Mouse (Mus musculus) T-helper 1 cell (primary cell): Measurements from ENCODE around the gene Selplg.

ENCODE experiments used
- in situ Hi-C: fragments of 300-600 bp; cut with MboI, MseI; formaldehyde crosslinking; loops from one replicate; pipeline ENCODE4 v1.15.1; 2025; ENCODE audit warnings: high pct_unique_total_duplicates

The Selplg gene

GRCm38 (mm10) chr5:113854494-113854893, 22.1 kb upstream of the Selplg start:
- in situ Hi-C loops, result loop anchor here (5.0 kb wide), 1 partner anchor 78 kb away; no protein-coding TSS in a partner anchor

- in situ Hi-C loops, result loop anchor here (5.0 kb wide), 1 partner anchor 79 kb away; no protein-coding TSS in a partner anchor
Measured at GRCm38 (mm10) chr5:113853541-113853940, 21.1 kb upstream of the Selplg start.

DNA sequence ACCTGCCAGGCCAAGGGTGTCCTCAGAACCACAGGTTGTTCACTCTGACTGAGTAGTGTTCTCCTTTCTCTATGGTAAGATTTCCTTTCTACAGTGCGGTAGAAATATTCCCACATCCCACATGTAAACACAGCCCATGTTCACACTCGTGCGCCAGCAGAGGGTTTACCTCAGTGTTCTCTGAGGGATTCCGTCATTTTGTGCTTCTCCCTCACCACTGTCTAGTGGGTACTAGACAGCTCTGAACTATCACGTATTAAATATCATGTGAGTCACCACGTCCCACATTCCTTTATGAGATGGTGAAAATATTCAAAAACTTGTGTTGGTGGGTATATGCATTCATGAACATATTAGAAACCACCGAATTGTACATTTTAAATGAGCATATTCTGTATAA, 20.0 kb upstream of the Selplg start:
- in situ Hi-C loops, result loop anchor here (5.0 kb wide), 1 partner anchor 80 kb away; no protein-coding TSS in a partner anchor

DNA sequence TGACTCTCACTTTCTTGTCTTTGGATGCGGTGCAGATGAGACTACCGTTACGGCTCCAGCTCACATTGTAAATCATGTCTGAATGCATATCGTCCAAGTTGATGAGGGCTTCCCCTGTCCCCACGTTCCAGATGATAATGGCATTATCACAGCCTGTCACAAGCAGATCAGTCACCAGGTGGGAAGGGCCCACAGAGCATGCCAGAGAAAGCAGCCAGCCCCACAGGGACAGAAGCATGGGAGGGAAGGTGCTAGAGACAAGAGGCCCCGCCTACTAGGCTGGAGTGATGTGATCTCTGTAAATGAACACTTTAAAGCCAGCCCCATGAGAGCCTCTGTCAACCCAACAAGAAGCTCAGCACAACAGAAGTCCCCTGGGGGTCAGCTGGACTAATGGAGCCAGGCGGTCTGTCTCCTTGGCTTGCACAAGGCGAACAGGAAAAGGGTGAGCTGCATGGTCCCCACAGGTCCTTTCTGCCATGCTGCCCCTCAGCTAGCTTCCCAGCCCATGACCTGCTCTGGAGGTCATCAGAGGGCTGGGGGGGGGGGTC, 18.3 kb upstream of the Selplg start:
- in situ Hi-C loops, result loop anchor here (5.0 kb wide), 1 partner anchor 82 kb away; no protein-coding TSS in a partner anchor

- in situ Hi-C loops, result no loop called here
Measured at GRCm38 (mm10) chr5:113847636-113848035, 15.2 kb upstream of the Selplg start.

- in situ Hi-C loops, result no loop called here
Measured at GRCm38 (mm10) chr5:113846656-113847055, 14.2 kb upstream of the Selplg start.

DNA sequence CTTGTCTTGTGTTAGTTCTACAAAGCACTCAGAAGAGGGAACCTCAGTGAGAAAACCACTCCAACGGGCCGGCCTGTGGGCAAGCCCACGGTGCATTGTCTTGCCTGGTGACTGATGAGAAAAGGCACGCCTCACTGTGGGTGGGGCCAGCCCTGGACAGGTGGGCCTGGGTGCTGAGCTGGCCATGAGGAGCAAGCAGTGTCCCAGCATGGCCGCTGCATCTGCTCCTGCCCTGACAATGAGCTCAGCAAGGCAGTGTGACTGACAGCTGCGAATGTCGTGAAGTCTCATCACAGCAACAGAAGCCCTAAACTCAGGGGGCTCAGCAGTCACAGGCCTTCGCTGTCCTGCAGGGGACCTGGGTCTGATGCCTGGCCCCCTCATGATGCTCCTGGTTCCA, 13.2 kb upstream of the Selplg start:
- in situ Hi-C loops, result no loop called here

DNA sequence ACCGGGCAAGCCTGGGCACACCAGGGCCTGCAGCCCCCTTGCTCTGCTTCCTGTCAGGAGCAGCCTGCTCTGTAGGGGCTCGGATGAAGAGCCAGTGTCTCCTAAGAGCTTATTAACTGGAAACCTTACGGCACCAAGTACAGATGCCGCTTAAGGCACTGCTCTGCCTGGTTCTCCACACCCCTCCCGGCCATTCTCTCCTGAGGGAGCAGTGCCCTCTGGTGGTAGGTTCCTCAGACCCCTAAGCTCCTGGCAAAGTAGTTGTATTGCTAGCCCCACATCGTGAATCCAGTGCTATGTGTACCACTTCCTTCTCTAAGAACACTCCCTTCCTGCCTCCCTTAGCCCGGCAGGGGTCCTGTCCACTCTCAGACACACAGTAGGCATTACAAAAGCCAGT, 12.3 kb upstream of the Selplg start:
- in situ Hi-C loops, result no loop called here

GRCm38 (mm10) chr5:113844106-113844505, 11.7 kb upstream of the Selplg start:
- in situ Hi-C loops, result no loop called here

DNA sequence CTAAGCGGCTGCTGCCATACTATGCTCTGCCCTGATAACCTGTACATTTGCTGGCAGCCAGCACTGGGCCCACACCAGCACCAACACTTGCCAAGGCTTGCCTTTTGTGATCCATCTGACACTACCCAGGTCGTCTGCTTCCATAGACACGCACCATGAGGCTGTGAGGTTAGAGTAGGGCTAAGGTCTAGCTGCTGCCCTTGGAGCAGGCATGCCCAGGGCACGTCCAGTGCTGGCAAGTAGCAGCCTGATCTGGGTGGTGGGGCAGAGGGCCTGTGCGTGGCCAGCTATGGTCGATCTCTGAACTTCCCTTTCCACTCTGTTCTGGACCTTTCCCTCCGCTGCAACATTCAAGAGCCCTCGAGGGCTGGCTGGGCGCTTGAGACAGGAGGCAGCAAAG, 10.5 kb upstream of the Selplg start:
- in situ Hi-C loops, result no loop called here

GRCm38 (mm10) chr5:113842244-113842643, 9.8 kb upstream of the Selplg start:
- in situ Hi-C loops, result no loop called here

DNA sequence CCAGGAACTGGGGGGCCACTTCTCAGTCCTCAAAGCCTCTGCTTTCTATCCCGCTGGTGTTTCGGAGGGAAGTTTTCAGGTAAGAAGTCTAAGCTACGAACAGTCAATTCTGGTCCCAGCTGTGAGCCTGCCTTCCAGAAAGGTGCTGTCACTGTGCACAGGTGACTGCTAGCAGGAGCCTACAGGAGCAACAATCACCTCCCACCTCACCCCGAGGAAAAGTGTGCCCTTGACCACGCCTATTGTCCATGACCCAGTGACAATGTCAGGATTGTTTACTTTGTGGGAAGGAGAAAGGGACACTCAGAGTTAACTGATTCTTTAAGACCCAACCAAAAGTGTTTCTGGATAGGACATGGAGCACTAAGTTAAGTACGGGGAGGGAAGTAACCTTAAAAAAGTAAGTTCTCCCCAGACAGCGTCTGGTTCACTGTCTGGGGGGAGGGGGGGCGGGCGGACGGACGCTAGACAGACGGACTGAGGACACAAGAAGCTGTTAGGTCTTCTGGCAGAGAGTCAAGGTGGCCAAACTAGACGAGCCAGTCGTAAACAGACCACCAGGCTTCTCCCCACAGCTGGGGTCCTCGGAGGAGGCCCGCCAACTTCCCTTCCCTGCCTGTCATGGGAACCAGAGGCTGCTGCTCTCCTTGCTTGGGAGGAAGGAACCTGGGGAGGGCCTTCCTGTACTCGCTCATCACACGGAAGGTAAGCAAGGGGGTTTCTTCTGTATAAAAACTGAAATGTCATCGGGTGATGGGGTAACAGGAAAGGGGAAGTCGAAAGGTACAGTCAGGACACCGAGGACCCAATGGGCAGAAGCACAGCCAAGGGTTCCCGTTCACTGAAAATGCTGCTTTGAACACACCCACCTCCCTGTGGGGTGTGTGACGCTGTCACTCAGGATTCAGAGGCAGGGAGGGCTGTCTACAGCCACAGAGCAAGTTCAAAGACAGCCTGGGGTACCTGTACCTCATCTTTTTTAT, 9.1 kb upstream of the Selplg start:
- in situ Hi-C loops, result no loop called here

DNA sequence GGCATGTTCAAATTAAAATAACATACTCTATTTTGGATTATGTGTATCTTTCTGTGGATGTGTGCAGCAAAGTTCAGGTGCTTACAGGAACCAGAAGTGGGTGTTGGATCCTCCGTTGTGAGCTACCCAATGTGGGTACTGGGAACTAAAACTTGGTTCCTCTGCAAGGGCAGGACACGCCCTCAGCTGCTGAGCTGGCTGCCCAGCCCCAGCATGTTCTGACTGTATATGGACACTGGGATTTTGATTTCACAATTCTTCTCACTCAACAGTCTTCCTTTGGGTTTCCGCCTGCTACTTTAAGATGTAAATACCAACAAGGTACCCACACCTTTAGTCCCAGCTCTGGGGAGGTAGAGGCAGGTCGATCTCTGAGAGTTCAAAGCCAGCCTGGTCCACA, 8.0 kb upstream of the Selplg start:
- in situ Hi-C loops, result no loop called here

GRCm38 (mm10) chr5:113836961-113837360, 4.5 kb upstream of the Selplg start:
- in situ Hi-C loops, result loop anchor here (10.0 kb wide), 1 partner anchor 722 kb away; no protein-coding TSS in a partner anchor

DNA sequence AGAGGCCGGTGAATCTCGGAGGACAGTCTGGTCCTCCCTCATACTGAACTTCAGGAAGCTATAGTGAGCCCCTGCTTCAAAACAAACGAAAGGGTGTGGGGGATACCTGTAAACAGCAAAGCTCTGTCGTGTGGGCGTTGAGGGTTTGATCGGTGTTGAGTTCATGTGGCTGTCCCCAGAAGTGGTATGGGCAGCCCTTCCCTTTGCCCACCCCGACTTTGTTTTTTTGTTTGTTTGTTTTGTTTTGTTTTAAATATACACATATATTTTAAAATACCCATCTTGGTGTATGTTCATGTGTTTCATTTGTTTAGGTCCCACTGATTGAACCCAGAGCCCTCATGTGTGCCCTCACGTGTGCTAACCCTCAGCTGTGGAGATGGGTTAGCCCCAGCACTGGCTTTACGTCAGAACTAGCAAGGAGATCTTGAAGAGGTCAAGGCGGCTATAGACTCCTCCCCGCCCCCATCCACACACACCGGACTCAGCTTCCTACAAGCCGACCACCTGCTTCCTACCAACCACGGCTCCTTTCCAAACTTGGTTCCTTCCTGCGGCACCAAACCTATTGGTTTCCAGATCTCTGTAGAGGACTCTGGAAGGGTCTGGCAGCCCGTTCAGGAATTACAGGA, 988 bp upstream of the Selplg start:
- in situ Hi-C loops, result loop anchor here (10.0 kb wide), 1 partner anchor 719 kb away; no protein-coding TSS in a partner anchor

DNA sequence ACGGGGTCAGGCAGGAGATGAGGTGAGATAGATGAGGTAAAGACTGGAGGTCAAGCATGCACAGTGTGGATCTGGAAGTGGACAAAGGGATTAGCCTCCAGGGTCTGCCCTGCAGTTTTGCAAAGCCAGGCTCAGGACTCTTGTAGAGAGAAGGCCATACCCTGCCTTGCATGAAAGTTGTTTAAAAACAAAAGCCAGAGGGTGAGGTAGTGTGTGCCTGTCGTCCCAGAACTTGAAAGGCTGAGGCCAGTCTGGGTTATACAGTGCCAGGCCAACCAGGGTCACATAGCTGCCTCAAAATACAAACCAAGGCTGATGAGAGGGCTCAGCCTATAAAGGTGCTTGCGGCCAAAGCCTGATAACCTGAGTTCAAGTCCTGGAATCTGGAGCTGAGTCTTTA, 703 bp downstream of the Selplg start:
- in situ Hi-C loops, result loop anchor here (10.0 kb wide), 1 partner anchor 717 kb away; no protein-coding TSS in a partner anchor

GRCm38 (mm10) chr5:113830796-113831195, 1.6 kb downstream of the Selplg start:
- in situ Hi-C loops, result loop anchor here (10.0 kb wide), 1 partner anchor 716 kb away; no protein-coding TSS in a partner anchor

DNA sequence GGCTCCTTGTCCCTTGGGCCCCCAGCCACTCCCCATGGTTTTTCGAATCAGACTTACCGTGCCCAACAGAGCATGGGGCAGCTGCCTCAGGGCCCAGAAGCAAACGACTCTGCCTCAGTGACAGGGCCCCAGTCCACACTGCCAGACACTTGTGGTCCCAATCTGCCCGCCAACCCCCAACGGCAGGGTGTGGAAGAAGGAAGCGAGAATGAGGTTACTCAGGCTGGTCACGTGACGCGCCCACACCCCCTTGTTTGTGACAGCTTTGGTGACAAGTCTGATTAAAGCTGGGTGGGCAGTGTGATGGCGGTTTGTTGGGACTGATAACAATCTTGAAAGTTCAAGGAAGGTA, 2.2 kb downstream of the Selplg start:
- in situ Hi-C loops, result loop anchor here (10.0 kb wide), 1 partner anchor 715 kb away; no protein-coding TSS in a partner anchor

GRCm38 (mm10) chr5:113829566-113830291, 2.7 kb downstream of the Selplg start:
- in situ Hi-C loops, result loop anchor here (10.0 kb wide), 1 partner anchor 715 kb away; no protein-coding TSS in a partner anchor

DNA sequence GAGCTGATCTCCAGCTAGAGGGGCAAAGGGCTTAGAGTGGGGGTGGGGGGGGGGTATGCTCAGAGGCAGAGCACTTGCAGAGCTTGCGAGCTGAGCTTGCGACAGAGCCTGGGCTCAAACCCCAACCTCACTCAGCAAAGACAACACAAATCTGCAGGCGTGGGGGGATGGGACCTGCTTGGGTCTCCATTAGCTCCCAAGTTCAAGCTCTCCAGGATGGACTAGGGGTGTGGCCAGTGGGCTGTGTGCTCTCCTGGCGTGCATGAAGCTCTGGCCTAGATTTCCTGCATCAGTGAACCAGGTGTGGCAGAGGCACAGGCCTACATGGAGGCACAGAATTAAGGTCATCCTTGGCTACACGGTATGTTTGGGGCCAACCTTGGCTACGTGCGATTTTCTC, 4.0 kb downstream of the Selplg start:
- in situ Hi-C loops, result no loop called here

DNA sequence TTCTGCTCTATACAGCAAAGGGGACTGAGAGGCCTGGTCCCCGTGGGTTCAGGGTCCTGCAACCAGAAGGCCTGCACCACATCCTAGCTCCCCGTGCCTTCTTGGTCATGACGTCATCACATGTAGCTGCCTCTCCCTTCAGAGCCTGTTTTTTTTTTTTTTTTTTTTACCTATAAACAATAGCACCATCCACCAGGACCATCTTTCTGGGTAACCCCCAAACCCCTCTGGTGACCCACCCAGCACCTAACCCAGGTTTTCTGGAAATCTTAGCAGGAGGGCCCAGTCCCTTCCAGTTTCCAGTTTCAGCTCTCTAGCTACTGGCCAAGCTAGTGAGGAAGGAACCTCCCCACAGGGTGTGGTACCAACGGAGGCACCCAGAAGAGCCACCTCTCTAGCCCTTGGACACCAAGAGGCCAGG, 4.4 kb downstream of the Selplg start:
- in situ Hi-C loops, result no loop called here
